Mouse (Mus musculus) B cell, adult 2 months (primary cell): ENCODE results near the gene Vcam1.

Experiments used
- DNase-seq, 2 experiments: peaks; one replicate each; pipeline ENCODE4 v3.0.0; 2022

The Vcam1 gene

DNA sequence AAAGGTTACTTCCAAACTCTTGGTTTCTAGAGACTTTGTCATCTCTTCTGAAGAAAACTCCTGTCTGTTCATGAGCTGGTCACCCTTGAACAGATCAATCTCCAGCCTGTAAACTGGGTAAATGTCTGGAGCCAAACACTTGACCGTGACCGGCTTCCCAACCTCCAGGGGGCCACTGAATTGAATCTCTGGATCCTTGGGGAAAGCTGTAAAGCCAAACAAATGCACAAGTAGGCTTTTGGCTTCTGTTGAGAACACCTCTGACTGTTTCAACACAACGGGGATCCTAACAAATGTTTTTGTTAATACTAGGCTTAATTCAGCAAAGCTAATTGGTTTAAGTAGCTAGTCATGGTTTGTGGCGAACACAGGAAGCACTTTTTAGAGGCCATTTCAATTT lies 3.4 kb downstream of the Vcam1 start:
- no peak for DNase-seq

DNA sequence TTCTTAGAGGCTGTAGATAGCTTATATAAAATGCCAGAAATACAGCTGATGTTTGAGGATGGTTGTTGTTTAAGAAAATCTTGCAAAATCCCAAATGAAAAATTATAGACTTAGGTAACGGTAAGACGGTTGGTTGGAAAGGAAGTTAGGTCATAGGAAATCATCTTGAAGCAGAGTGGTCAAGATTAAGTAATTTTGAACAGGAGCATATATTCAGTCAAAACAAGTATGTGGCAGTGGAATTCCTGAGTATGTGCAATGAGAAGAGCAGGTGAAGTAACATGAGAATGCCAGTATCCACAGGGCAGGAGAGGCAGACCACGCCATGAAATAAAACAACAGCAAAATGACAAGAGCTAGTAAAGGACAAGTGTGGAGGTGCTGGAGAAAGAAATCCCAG lies 5.7 kb downstream of the Vcam1 start:
- DNase-seq, result no peak

DNA sequence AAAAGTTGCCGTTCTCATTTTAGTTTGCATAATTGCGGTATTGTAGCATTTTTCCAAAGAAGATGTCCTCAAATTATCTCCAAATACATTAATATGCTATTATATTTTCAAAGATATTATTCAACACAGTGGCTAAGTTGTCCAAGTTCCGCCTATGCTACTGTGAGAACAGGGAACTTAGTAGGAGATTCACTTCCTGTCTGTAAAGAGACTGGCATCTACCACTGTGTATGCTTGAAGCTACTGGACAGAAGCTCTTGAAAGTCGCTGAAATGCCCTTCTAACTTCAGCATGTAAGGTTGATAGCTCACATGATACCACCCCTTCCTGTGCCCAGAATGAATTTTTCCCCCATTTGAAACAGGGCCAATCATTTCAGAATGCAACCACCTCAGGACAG lies 6.8 kb downstream of the Vcam1 start:
- no peak for DNase-seq

- no peak for DNase-seq
Observed at GRCm38 (mm10) chr3:116121026-116121425, 8.5 kb downstream of the Vcam1 start.

- no peak for DNase-seq
Observed at GRCm38 (mm10) chr3:116120391-116120790, 9.1 kb downstream of the Vcam1 start.

- DNase-seq, result no peak
Observed at GRCm38 (mm10) chr3:116119162-116119561, 10.3 kb downstream of the Vcam1 start.

DNA sequence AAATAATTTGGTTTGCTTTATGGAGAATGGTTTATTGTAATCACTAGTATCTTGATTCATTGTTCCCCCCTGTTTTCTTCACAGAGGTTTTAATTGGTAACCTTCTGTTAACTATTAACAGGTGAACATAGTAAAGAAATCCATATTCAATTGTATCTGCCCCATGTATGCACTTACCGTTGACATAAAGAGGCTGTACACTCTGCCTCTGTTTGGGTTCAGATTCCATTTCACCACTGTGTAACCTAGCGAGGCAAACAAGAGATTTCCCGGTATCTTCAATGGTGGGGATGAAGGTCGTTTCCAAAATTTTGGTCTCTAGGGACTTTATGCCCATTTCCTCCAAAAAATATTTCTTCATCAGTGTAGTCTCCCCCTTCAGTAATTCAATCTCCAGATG lies 12.4 kb downstream of the Vcam1 start:
- no peak for DNase-seq

GRCm38 (mm10) chr3:116114249-116115188 lies 15.0 kb downstream of the Vcam1 start:
- no peak for DNase-seq

DNA sequence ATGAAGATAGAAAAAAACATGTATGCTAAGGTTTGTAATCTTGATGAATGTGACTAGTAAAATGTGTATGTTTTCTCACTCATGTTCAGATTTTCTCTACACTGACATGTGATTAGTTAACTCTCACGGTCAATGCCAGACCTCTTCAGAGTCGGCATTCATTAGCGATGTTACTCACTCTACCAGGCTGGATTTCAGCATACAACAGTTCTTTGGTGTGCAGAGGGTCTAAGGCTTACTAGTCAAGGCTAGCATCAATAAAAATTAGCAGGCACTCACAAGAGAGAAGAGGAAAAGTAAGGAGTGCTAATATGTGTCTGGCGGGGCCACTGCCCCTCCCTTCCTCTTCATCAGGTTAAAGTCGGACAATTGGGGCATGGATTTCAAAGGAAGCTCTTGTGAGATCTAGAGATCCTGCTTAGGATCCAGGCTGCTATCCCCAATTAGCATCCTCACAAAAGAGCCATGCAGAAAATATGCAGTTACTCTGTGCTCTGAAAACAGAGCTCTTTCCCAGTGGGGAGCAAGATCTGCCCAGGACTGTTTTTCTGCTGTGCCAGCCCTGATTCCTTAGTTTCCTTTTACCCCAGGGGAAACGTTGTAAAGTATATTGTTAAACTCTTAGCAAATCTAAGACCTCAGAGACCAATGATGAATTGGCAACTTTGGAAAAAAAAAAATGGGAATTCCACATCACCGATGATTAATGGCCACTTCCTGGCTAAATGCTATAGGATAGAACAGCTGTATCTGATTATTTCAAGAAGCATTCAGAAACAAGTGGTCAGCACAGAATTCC lies 15.8 kb downstream of the Vcam1 start:
- DNase-seq, result no peak

GRCm38 (mm10) chr3:116112816-116113405 lies 16.6 kb downstream of the Vcam1 start:
- DNase-seq, result no peak

DNA sequence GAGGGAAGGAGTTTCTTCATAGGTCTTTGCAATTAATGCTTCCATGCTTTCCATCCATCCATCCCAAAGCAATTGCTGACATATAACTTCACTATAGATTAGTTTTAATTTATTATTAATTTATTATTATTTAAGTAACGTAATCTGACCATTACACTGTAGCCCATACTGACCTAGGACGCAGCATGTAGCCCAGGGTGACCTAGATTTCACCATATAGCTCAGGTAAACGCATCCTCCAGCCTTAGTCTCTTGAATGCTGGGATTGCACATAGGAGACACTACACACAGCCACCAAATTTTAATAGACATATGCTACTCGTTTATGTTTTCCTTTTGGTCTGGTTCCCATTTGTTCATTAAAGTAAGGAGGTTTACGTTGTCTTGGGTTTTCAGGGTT lies 23.8 kb downstream of the Vcam1 start:
- no peak for DNase-seq

DNA sequence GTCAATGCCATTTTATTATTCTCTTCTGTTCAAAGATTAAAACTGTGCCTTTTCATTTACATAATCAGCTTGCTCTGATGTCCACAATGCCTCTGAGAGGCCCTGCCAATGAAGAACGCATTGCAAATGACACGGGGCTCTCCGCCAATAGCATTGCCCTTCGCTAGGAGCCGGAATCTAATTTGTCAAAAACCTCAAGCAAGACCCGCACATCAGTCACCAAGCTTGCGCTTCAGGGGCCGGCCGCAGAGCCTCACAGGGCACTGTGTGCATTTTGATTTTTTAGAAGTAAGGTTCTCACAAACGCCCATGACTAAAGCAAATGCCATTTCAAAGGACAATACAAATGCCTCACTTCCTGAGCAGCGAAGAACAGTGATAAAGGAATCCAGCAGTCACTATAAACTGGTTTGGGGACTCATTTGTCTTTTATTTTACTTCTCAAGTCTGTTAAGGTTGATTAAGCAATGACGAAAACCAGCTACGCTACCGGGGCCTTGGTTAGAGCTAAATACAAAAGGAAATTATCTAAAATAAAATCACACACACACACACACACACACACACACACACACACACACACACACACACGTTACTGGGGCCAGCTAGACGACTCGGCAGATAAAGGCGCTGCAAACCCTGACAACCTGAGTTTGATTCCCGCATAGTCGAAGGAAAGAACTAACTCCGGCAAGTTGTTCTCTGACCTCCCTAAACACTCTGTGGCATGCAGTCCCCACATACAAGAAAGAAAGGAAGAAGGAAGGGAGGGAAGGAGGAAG lies 24.4 kb downstream of the Vcam1 start:
- no peak for DNase-seq

DNA sequence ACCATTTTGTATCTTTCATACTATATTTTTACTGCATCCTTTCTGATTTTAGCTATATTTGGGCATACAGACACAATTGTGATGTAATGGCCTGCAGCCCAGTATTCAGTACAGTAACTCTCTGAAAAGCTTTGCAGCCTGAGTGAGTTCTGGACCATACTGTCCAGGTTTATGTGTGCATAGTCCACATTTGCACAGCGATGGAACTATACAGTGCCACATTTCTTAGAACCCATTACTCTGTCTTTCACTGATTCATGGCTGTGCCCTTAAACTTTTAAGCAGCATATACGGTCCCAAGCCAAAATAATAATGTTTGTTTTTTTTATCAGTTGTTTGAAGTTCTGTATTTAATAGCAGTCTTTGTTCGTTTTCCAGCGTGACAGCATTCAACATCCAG lies 25.2 kb downstream of the Vcam1 start:
- DNase-seq, result no peak

GRCm38 (mm10) chr3:116100850-116101249 lies 28.6 kb downstream of the Vcam1 start:
- DNase-seq, result no peak

- DNase-seq, result no peak
Observed at GRCm38 (mm10) chr3:116095934-116096333, 33.6 kb downstream of the Vcam1 start.

DNA sequence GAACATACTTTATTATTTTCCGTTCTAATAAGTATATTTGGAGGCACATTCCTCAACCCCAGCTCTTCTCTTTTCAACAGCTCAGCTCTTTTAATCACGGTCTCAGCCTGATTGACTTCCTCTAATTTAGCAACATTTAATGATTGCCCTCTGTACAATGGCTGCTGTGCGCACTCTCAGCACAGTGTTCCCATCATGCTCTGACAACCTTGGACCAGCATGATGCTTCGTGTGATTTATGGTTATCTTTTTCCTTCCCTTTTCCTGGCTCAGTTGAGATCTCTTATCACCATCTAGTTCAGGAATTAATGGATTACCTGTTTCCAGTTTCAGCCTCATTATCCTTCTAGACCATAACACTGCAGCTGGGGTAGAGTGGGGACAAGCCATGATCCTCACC lies 34.2 kb downstream of the Vcam1 start:
- DNase-seq, result no peak

DNA sequence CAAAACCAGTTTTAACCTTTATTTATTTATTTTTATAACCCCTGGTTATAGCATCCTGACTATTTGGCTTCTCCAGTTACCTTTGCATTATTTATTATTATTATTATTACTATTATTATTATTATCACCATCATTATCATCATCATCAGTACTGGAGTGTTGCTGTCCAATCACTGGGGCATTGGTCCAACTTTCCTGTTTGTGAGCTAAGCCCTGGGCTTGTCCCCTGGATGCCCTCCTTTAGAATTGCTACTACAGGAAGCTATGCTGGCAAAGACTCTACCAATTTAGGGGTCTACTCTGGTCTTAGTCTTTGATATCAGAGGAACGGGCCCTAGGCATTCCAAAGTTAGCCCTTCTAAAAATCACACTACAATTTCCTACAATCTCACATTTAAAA lies 34.6 kb downstream of the Vcam1 start:
- no peak for DNase-seq

- no peak for DNase-seq
Observed at GRCm38 (mm10) chr3:116094288-116094687, 35.2 kb downstream of the Vcam1 start.

DNA sequence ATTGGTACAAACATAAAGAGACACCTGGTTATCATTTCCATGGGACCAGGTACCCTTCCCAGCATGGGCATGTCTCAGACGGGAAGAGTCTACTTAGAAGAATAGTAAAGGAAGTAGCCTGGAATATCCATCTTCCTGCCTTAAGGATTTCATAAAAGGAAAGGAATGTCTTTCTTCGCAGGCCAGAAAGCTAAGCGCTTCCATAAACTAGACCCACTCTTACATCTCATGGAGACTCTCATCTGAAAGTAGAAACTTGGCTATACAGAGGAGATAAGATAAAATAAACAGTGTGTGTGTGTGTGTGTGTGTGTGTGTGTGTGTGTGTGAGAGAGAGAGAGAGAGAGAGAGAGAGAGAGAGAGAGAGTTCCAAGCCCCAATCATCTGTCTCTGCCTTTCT lies 36.9 kb downstream of the Vcam1 start:
- no peak for DNase-seq

DNA sequence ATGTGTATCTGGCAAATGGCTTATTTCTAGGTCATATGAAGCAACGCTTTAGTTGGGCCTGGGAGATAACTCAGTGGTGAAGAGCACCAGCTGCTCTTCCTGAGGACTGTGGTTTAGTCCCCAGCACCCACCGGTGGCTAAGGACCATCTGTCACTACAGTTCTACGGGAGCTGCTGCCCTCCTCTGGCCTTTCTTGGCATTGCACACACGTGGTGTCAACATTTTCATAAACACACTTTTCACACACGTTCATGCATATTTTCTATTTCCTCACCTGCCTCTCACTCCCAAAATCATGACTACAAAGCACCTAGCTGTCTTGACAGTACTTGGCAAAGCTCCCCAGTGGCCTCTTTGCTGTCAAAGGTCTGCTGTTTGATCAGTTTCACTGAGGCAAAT lies 37.8 kb downstream of the Vcam1 start:
- DNase-seq, result no peak

DNA sequence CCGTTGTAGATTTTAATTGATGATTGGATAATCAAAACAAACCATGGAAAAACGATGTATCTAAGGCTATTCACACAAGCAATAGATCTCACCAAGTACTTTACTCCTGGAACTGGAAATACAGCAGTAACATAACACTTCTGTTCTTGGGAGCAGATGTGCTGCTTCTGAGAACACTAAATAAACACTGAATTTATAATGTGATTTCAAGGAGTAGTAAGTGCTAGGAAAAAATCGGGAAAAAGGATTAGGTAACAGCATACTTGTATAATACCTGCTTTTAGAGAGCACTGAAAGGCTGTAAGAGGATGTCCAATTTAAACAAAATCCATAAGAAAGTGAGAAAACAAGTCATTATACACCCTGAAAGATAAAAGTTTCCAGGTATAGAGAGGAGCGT lies 43.5 kb downstream of the Vcam1 start:
- DNase-seq, result no peak

DNA sequence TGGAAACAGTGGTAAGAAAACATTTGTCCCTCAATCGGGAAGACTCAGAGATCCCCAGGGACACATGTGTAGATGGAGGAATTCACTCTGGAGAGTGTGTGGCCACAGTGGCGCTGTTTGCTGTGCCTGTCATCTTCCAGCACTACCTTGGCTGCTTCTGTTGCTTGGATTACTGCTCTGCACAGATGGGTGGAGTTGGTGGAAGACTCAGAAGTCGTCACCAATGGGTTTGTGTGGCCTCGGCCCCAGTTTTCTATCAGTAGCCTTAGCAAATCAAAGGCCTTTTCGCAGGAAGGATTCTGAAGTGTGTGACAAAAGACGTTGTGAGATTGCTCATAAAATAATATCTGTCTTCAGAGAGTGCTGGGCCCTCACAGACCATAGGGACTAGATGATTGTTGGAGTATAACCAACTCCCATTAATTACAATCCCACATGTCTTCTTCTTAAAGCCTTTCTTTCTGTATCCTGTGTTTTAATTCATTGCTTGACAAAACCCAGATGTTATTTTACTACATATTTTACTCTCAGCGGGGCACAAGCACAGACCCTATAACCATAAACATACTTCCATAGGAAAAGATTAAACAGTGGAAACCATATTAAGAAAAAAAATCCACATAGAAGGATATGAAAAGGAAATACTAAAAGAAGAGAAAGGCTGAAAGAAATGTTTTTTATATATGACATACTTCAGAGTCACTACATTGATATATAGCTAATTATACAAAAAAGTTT lies 48.4 kb downstream of the Vcam1 start:
- DNase-seq, result no peak
